Mouse (Mus musculus): Measurements from ENCODE around the gene Gm10134. TPM values are rescaled to one million over a fixed set of nuclear protein-coding genes. Genes with fewer than 3 reads are reported as not detected.
A peak's percentile ranks its signal among the peaks of the same experiment; 100 is the strongest.

The Gm10134 gene
- polyA plus RNA-seq, 1 experiment = 1.6 TPM

DNA sequence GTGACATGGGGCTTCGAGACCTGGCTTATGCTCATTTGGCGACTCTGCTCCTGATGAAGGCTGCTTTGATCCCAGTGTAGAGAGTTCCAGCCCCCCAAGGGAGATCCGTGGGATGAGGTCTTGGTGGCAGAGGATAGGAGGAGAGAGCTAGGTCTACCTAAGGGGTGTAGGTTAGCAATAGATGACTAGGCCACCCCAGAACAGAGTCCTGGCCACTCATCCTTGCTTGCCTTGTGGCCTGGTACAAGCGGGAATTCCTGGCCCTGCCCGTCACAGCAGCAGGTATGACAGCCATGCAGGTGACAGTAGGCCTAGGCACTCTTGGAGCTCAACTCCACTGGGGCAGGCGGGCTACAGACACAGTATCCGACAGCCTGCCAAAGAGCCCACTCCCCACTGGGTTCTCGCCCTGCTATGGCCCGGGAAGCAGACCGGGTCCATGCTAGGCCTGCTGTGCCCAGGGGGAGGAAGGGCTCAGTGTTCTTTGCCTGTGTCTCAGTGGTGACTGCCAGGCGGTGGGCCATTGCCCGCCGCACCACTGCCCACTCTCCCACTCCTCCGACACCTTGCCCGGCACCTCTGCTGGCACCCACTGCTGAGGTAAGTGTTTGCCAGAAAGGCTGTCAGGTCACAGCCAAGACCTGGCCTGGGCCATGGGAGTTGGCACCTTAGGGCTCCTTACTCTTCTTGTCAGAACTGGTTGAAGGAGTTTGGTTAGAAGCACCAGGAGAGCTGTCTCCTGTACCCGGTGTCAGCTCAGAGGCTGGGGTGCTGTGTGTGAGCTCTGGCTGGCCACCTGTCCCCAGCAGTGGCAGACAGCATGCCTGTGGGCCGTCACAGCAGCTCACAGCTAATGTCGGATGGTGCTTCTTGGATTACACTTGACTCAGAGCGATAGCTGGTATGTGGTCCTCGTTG, 21.8 kb downstream of the Gm10134 start:
- no peak for DNase-seq (ENCODE audit: low read depth, low spot score)
- WGBS = 92% methylated on average over 20 of the region's 20 CpGs

- DNase-seq (ENCODE audit: low read depth, low spot score) = no peak
- WGBS = 91% methylated on average over 7 of the region's 7 CpGs
These were observed 22.4 kb downstream of the Gm10134 start for GRCm38 (mm10) chr2:28528354-28528730.

- WGBS = 81% methylated on average over 4 of the region's 4 CpGs
- no peak for DNase-seq (ENCODE audit: low read depth, low spot score)
These were observed 24.0 kb downstream of the Gm10134 start for GRCm38 (mm10) chr2:28529856-28530255.

- DNase-seq (ENCODE audit: low read depth, low spot score) = no peak
- WGBS = 71% methylated on average over 7 of the region's 7 CpGs
These were observed 24.4 kb downstream of the Gm10134 start for GRCm38 (mm10) chr2:28530311-28530710.

DNA sequence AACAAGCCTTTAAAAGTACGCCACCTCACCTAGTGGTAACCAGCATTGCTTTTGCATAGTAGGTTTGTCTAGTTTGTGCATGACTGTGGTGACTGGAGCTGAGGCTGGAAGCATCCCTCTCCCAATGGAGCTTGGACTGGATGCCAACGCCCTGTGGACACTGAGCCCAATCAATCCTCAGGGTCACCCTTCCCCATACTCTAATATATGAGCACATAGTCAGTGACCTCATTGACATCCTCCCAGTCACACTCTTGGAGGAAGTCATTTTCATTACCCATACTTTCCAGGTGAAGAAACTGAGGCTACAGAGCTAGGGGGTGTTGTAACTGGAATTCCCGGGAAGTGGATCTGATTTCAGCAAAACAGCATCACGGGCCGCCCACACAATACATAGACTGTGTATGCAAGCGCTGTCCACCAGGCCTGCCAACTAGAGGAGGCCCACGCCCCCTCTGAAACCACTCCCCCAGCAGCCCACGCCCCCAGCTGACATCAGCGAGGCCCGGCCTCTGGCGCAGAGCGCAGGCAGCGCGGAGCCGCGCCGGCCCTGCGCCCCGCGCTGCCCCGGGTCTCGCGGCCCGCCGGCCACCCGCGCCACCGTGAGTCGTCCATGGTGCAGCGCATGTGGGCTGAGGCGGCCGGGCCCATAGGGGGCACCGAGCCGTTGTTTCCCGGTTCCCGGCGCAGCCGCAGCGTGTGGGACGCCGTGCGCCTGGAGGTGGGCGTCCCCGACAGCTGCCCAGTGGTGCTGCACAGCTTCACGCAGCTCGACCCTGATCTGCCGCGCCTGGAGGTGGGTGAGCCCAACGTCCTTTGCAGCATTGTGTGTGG, 27.3 kb downstream of the Gm10134 start:
- no peak for DNase-seq (ENCODE audit: low read depth, low spot score)
- WGBS = 2% methylated on average over 48 of the region's 49 CpGs

GRCm38 (mm10) chr2:28533901-28534435, 28.1 kb downstream of the Gm10134 start:
- WGBS = 63% methylated on average over 7 of the region's 7 CpGs
- DNase-seq (ENCODE audit: low read depth, low spot score) = no peak

- no peak for DNase-seq (ENCODE audit: low read depth, low spot score)
- 58% methylated on average over 11 of the region's 11 CpGs for WGBS
These were observed 28.8 kb downstream of the Gm10134 start for GRCm38 (mm10) chr2:28534436-28535262.

DNA sequence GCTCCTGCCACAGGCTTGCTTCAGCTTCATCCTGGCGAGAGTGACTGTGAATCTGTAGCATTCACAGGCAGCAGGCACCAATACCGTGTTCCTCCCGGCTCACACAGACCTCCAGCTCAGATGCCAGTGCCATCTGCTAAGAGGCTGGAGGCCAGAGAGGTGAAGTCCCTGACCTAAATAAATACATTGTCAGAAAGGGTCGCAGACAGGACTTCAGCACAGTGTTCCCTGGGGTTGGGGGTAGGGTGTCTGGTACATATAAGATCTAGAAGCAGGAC, 29.3 kb downstream of the Gm10134 start:
- WGBS = 58% methylated on average over 4 of the region's 4 CpGs
- DNase-seq (ENCODE audit: low read depth, low spot score) = no peak

DNA sequence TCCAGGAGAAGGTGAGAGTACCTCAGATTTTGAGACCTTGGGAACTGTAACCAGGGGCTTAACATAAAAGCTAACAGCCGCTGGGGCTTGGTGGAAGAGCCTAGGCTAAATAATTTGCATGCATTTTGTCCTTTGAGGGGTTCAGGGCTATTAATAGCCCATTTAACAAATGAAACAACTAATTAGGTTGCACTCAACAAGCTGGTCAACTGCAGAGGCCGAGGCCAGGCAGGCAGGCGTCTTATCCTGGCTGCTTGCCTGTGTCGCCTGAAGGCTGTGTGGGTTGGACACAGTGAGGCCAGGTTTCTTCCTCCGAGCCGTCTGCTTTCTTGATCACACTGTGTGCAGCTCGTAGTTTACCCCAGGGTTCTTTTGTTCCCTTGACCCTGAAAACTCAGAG, 29.8 kb downstream of the Gm10134 start:
- no peak for DNase-seq (ENCODE audit: low read depth, low spot score)
- 56% methylated on average over 7 of the region's 7 CpGs for WGBS

DNA sequence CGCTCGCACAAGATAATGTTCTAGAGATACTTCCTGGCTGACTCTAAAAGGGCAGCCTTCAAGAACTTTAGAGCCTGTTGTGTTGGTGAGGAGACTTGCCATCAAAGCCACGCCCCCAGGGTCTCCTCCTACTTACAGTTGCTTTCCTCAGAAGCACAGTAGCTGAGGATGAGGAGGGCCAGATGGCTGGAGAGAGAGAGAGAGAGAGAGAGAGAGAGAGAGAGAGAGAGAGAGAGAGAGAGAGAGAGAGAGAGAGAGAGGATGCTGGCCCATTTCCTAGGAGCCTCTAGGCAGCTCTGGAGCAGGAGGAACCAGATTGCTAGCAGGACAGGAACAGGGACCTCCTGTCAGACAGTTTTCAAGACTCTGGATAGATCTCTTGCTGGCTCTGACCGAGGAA, 30.3 kb downstream of the Gm10134 start:
- DNase-seq (ENCODE audit: low read depth, low spot score) = no peak
- WGBS = 34% methylated on average over 4 of the region's 4 CpGs

- WGBS = 38% methylated on average over 11 of the region's 11 CpGs
- peak; percentile 82 for DNase-seq (ENCODE audit: low read depth, low spot score)
These were observed 31.1 kb downstream of the Gm10134 start for GRCm38 (mm10) chr2:28536766-28537633.

DNA sequence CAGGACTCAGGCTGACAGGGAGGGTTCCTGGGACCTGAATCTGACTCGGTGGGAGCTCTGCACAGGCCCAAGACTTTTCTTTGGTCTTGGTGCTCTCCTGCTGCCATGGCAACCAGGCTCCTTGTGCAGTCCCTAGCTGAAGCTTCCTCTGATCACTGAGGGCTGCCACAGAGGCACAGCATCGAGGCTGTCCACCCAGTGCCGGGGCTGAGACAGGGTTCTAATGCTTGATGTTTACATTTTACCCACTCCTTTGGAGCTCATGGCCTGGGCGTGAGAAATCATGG, 31.7 kb downstream of the Gm10134 start:
- no peak for DNase-seq (ENCODE audit: low read depth, low spot score)
- WGBS = 20% methylated on average over 4 of the region's 4 CpGs

- no peak for DNase-seq (ENCODE audit: low read depth, low spot score)
- 26% methylated on average over 8 of the region's 8 CpGs for WGBS
These were observed 32.3 kb downstream of the Gm10134 start for GRCm38 (mm10) chr2:28537995-28538816.

DNA sequence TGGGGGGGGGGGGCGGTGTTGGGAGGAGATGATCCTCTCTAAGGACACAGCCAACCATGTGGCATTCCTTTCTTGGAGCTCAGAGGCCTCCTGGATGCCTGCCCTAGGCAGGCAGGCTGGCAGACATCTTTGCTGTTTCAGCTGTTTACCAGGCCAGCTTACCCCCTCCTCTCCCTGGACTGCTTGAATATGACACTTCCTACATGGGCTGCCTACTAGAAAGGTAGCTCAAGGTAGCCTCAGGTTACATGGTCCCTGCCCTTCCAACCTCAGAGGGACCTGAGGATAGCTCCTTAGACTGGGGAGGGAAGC, 32.9 kb downstream of the Gm10134 start:
- WGBS = 17% methylated on average over 1 of the region's 1 CpGs
- DNase-seq (ENCODE audit: low read depth, low spot score) = no peak

- no peak for DNase-seq (ENCODE audit: low read depth, low spot score)
- WGBS = 28% methylated on average over 7 of the region's 7 CpGs
These were observed 33.3 kb downstream of the Gm10134 start for GRCm38 (mm10) chr2:28539206-28539605.

DNA sequence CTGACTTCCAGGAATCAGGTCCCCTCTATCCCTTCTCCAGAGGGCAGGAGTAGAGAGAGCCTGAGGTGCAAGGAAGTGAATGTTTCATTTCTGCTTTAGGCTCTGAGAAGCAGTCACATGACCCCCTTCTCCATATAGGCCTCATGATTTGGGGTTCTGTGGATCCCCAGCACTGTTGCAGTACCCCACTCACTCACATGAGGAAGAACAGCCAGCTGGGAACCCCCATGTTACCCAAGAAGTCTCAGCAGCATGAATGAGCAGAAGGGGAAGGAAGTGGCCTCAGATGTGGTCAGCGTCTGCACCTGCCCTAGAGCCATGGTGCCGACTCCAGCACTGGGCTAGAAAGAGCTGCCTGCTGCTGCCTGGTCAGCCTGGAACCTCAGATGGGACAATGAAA, 34.1 kb downstream of the Gm10134 start:
- 64% methylated on average over 2 of the region's 2 CpGs for WGBS
- DNase-seq (ENCODE audit: low read depth, low spot score) = no peak

GRCm38 (mm10) chr2:28540587-28541227, 34.8 kb downstream of the Gm10134 start:
- WGBS = 76% methylated on average over 8 of the region's 8 CpGs
- no peak for DNase-seq (ENCODE audit: low read depth, low spot score)

- no peak for DNase-seq (ENCODE audit: low read depth, low spot score)
- WGBS = 82% methylated on average over 8 of the region's 8 CpGs
These were observed 38.0 kb downstream of the Gm10134 start for GRCm38 (mm10) chr2:28543894-28544293.

Data from large intestine, adult 2 months (tissue).